Mouse (Mus musculus): ENCODE results near the gene Olfr389.

The Olfr389 gene

GRCm38 (mm10) chr11:73780613-73781012 is at the start of gene Olfr389:
Gene Olfr389 (minus strand): TSS chr11:73780713.
- DNase-seq (ENCODE audit: low read depth, low spot score), result no peak

GRCm38 (mm10) chr11:73816949-73817348 is 36.4 kb upstream of the Olfr389 start, which contains the start of gene Olfr392:
Gene Olfr392 (minus strand): TSS chr11:73817049.
- no peak for DNase-seq (ENCODE audit: low read depth, low spot score)

GRCm38 (mm10) chr11:73802952-73803351 is 22.4 kb upstream of the Olfr389 start, which contains the start of gene Olfr391-ps:
Gene Olfr391-ps (minus strand): TSS chr11:73803052.
- DNase-seq (ENCODE audit: low read depth, low spot score), result no peak

GRCm38 (mm10) chr11:73782664-73783063 is 2.2 kb upstream of the Olfr389 start, which contains the start of gene Olfr390:
Gene Olfr390 (plus strand): TSS chr11:73782964.
- DNase-seq (ENCODE audit: low read depth, low spot score), result no peak

GRCm38 (mm10) chr11:73759115-73759514 is 21.4 kb downstream of the Olfr389 start:
- no peak for DNase-seq (ENCODE audit: low read depth, low spot score)

Data from ES-CJ7 (cell line).